Mouse (Mus musculus) c-Kit-negative CD71-positive TER-119-positive erythroid progenitor cells, embryonic 14.5 days (primary cell): ENCODE results near the gene Elmod1.
"Not testable (repeated sequence)": the region's sequence is repeated elsewhere in the genome, so short reads cannot be mapped to it uniquely, and the experiment has no call there.

Experiments used
- DNase-seq: peaks from one replicate; pipeline ENCODE4 v3.0.0-alpha.2; 2013; ENCODE audit warnings: low read depth, low spot score

Gene Elmod1

GRCm38 (mm10) chr9:53975122-53975518, at the start of gene Elmod1:
TSS of gene Elmod1 (minus strand) at chr9:53975301.
- DNase-seq = no peak

- no peak for DNase-seq
These were observed 47.7 kb upstream of the Elmod1 start for GRCm38 (mm10) chr9:54022795-54023194.

GRCm38 (mm10) chr9:53994528-53994927, 19.4 kb upstream of the Elmod1 start:
- DNase-seq = no peak

GRCm38 (mm10) chr9:53992567-53992966, 17.5 kb upstream of the Elmod1 start:
- DNase-seq = not testable (repeated sequence)

GRCm38 (mm10) chr9:53990921-53991320, 15.8 kb upstream of the Elmod1 start:
- DNase-seq = peak; percentile 6

GRCm38 (mm10) chr9:53986972-53987371, 11.9 kb upstream of the Elmod1 start:
- no peak for DNase-seq

GRCm38 (mm10) chr9:53984868-53985267, 9.8 kb upstream of the Elmod1 start:
- DNase-seq = no peak

GRCm38 (mm10) chr9:53974328-53975121, 576 bp downstream of the Elmod1 start:
- DNase-seq = no peak

- no peak for DNase-seq
These were observed 1.2 kb downstream of the Elmod1 start for GRCm38 (mm10) chr9:53973929-53974327.

- DNase-seq = no peak
These were observed 1.9 kb downstream of the Elmod1 start for GRCm38 (mm10) chr9:53973241-53973640.

- no peak for DNase-seq
These were observed 2.7 kb downstream of the Elmod1 start for GRCm38 (mm10) chr9:53972358-53972757.

GRCm38 (mm10) chr9:53967610-53968368, 7.3 kb downstream of the Elmod1 start:
- no peak for DNase-seq

- no peak for DNase-seq
These were observed 18.1 kb downstream of the Elmod1 start for GRCm38 (mm10) chr9:53957021-53957420.

- no peak for DNase-seq
These were observed 20.2 kb downstream of the Elmod1 start for GRCm38 (mm10) chr9:53954853-53955252.

GRCm38 (mm10) chr9:53947463-53947862, 27.6 kb downstream of the Elmod1 start:
- no peak for DNase-seq

- DNase-seq = no peak
These were observed 36.5 kb downstream of the Elmod1 start for GRCm38 (mm10) chr9:53938555-53938954.

GRCm38 (mm10) chr9:53934179-53934578, 40.9 kb downstream of the Elmod1 start:
- DNase-seq = no peak

- no peak for DNase-seq
These were observed 41.7 kb downstream of the Elmod1 start for GRCm38 (mm10) chr9:53933375-53933774.

- DNase-seq = no peak
These were observed 44.2 kb downstream of the Elmod1 start for GRCm38 (mm10) chr9:53930906-53931305.

GRCm38 (mm10) chr9:53921061-53921460, 54.0 kb downstream of the Elmod1 start:
- no peak for DNase-seq

GRCm38 (mm10) chr9:53915929-53916721, 59.0 kb downstream of the Elmod1 start:
- no peak for DNase-seq

- no peak for DNase-seq
These were observed 64.3 kb downstream of the Elmod1 start for GRCm38 (mm10) chr9:53910823-53911222.
